Mouse (Mus musculus) heart, postnatal 10 days (tissue): ENCODE measurements around the gene Hs3st3b1. TPM values are rescaled to one million over a fixed set of nuclear protein-coding genes. Genes with fewer than 3 reads are reported as not detected.

Experiments used
- DNase-seq, 2 experiments: peaks; one replicate each; pipeline ENCODE4 v3.0.0; 2021
- intact Hi-C: fragments of 180-260 bp; cut with DNase I; formaldehyde crosslinking; loops from one replicate; pipeline ENCODE4 v1.15.1; 2025
- total RNA-seq, 2 experiments: library from RNA; stranded (reverse); gene quantifications; 2 replicates each; pipeline ENCODE4 v1.2.3; 2021

The Hs3st3b1 gene
- total RNA-seq, 2 experiments from 2014 or later = 0.93 to 1.4 TPM

- DNase-seq = no peak
- intact Hi-C loops = no loop called here
Measured at GRCm38 (mm10) chr11:63893557-63893956, 28.5 kb downstream of the Hs3st3b1 start.

GRCm38 (mm10) chr11:63891479-63892020 is 30.5 kb downstream of the Hs3st3b1 start:
- peak in 1 of 2 experiments; percentile 23 for DNase-seq

GRCm38 (mm10) chr11:63883385-63883784 is 38.7 kb downstream of the Hs3st3b1 start:
- intact Hi-C loops = no loop called here
- DNase-seq = no peak

More at GRCm38 (mm10) chr11:63891479-63892020, 30.5 kb downstream of the Hs3st3b1 start:
- intact Hi-C loops = no loop called here

GRCm38 (mm10) chr11:63880296-63880695 is 41.8 kb downstream of the Hs3st3b1 start:
- DNase-seq = no peak
- intact Hi-C loops = no loop called here

GRCm38 (mm10) chr11:63879261-63879660 is 42.8 kb downstream of the Hs3st3b1 start:
- intact Hi-C loops = no loop called here

DNA sequence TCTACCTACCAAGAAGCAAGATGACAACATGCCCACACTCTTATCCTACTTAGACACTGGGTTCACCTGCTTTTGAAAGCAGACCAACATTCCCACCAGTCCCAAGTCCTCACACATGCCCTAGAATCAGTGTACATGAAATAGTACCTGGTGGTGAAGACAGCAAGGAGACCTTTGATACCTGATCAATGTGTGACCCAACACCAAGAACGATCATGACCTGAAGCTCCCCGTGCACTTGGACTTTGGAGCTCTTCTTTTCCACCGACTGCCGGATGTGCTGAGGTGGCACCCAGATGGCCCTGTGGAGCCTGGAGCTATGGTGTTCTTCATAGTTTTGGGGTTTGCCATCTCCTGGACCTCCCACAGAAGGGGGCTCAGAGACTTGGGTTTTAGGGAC is 43.5 kb downstream of the Hs3st3b1 start:
- intact Hi-C loops = no loop called here

More at GRCm38 (mm10) chr11:63879261-63879660, 42.8 kb downstream of the Hs3st3b1 start:
- no peak for DNase-seq

GRCm38 (mm10) chr11:63862746-63863145 is 59.3 kb downstream of the Hs3st3b1 start:
- intact Hi-C loops = no loop called here
- no peak for DNase-seq

More for the DNA sequence above, 43.5 kb downstream of the Hs3st3b1 start:
- DNase-seq = no peak

DNA sequence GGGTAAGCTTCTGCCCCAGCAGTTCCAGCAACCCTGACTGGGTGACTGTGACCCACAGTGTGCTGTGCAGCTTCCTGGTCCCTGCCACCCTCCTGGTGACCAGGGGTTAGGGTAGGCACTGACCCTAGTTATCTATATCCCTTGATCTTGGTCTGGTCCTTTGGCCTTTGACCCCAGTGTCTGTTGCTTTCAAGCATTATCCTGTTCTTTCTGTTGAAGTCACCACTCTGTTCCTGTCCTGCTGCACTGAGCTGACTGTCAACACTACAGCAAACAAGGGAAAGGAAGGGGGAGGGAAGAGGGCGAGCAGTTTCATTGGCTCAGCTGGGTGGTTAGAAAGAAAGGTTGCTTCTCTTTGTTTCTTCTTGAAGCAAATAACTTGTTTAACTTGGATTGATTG is 60.1 kb downstream of the Hs3st3b1 start:
- intact Hi-C loops = no loop called here
- DNase-seq = no peak

DNA sequence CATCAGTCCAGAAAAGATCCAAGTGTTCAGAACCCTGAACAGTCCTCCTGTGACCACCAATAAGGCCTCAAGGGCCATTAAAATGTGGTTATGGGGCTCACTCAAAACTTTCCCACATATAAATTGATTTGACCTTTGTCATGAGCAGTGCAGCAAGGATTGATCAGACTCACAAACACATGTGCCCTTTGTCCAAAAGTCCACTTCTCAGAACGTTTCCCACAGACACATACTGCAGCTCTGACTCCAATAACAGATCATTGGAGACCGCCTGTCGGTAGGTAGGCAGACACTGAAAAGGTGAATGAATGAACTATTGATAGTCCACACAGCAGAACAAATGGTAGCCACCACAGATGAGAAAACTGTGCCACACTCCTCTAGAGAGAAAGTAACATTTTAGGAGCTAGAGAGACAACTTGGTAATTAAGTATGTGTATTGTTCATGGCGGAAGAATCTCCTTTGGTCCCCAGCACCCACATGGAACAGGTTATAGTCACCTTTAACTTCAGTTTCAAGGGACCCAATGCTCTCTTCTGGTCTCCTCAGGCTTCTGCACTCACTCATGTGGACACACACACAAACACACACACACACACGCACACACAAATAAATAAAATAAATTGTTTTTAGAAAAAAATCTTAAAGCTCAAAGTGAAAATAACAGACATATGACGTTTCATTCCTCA is 70.9 kb downstream of the Hs3st3b1 start:
- DNase-seq = no peak
- intact Hi-C loops = no loop called here

GRCm38 (mm10) chr11:63850261-63850660 is 71.8 kb downstream of the Hs3st3b1 start:
- intact Hi-C loops = no loop called here

GRCm38 (mm10) chr11:63845379-63845778 is 76.7 kb downstream of the Hs3st3b1 start:
- DNase-seq = no peak
- intact Hi-C loops = no loop called here

More at GRCm38 (mm10) chr11:63850261-63850660, 71.8 kb downstream of the Hs3st3b1 start:
- no peak for DNase-seq

DNA sequence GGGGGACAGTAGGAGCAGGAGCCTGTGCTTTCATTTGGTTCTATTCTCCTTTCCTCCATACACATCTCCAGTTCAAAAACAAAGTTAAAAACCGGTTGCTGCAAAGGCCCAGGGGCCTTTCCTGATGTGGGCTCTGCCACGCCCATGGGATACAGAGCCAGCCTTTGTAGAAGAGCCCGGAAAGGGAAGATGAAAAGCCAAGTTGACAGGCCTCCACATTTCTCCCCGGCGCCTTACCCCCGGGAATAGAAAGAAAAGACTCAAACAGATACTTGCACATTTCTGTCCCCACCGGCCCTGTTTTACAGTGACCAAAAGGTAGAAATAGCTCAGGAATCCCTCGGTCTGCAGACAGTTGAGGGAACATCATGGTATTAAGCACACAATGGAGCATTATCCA is 77.4 kb downstream of the Hs3st3b1 start:
- intact Hi-C loops = no loop called here
- DNase-seq = no peak

DNA sequence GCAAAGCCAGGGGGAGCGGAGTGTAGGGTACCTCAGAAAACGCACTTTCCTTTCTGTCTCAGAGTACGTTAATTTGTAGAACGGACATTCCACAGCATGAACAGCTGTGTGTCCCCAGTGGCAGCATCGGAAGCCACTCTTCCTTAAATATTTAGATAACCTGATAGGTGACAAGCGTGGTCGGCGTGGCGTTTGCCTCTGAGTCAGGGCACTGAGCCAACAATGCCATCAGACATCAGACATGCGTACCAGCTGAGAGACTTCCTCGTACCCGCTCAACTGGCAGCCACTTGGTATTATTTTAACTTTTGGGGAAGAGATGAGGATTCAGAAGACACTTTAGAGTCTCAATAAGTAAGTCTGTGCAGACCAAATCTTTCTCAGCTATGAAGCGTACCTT is 84.6 kb downstream of the Hs3st3b1 start:
- no peak for DNase-seq
- intact Hi-C loops = no loop called here

Other genes with a start within 250 kb of the Hs3st3b1 start
- gene Cox10, start 157.2 kb upstream of the Hs3st3b1 start, total RNA-seq = 10 to 100 TPM; 71.2 to 72.1 TPM